Mouse (Mus musculus): ENCODE measurements around the gene Gimap4. TPM values are rescaled to one million over a fixed set of nuclear protein-coding genes. Genes with fewer than 3 reads are reported as not detected.
"Not testable (repeated sequence)": the region's sequence is repeated elsewhere in the genome, so short reads cannot be mapped to it uniquely, and the experiment has no call there.

Gene Gimap4
- polyA plus RNA-seq, 1 experiment from 2014 or later: 0.73 TPM

- TF ChIP-seq CTCF (IDR thresholded peaks at IDR 0.05): no peak
- ATAC-seq (no peak), DNase-seq (ENCODE audit: low read depth, low spot score) (no peak)
- POLR2A ChIA-PET: no interaction called here
- in situ Hi-C loops (cut with MboI; ENCODE audit: low pct_unique_long_range_greater_than_20kb): no loop called here
- CTCF ChIA-PET: interaction anchor here (1.0 kb wide), 1 partner anchor 30 kb away, joined by 3 read pairs; no protein-coding TSS in a partner anchor
- no peaks in the 10 kb centered on the region for H3K27me3 ChIP-seq
Measured at GRCm38 (mm10) chr6:48675400-48675930, 8.9 kb upstream of the Gimap4 start.

- ChIA-PET POLR2A (no interaction called here), CTCF (interaction anchor here (1.0 kb wide), 1 partner anchor 31 kb away, joined by 3 read pairs; no protein-coding TSS in a partner anchor)
- ATAC-seq (no peak), DNase-seq (ENCODE audit: low read depth, low spot score) (peak; percentile 10)
- H3K27me3 ChIP-seq: no peaks in the 10 kb centered on the region
- no peak for TF ChIP-seq CTCF (IDR thresholded peaks at IDR 0.05)
- in situ Hi-C loops (cut with MboI; ENCODE audit: low pct_unique_long_range_greater_than_20kb): no loop called here
Measured at GRCm38 (mm10) chr6:48675931-48676859, 8.2 kb upstream of the Gimap4 start, which contains the start of gene Gimap9. TSS of gene Gimap9 (plus strand) at chr6:48676129.

- H3K27me3 ChIP-seq: no peaks in the 10 kb centered on the region
- ATAC-seq (no peak), DNase-seq (ENCODE audit: low read depth, low spot score) (no peak)
- POLR2A ChIA-PET: no interaction called here
- no peak for TF ChIP-seq CTCF (IDR thresholded peaks at IDR 0.05)
- in situ Hi-C loops (cut with MboI; ENCODE audit: low pct_unique_long_range_greater_than_20kb): no loop called here
- CTCF ChIA-PET: no interaction called here
Measured at GRCm38 (mm10) chr6:48676860-48677415, 7.4 kb upstream of the Gimap4 start.

GRCm38 (mm10) chr6:48677492-48678345, 6.6 kb upstream of the Gimap4 start:
- POLR2A ChIA-PET: no interaction called here
- in situ Hi-C loops (cut with MboI; ENCODE audit: low pct_unique_long_range_greater_than_20kb): no loop called here
- no peak for TF ChIP-seq CTCF (IDR thresholded peaks at IDR 0.05)
- DNase-seq (ENCODE audit: low read depth, low spot score) (no peak), ATAC-seq (no peak)
- CTCF ChIA-PET: no interaction called here
- no peaks in the 10 kb centered on the region for H3K27me3 ChIP-seq

GRCm38 (mm10) chr6:48678391-48678790, 6.0 kb upstream of the Gimap4 start:
- ATAC-seq (no peak), DNase-seq (ENCODE audit: low read depth, low spot score) (no peak)
- no peaks in the 10 kb centered on the region for H3K27me3 ChIP-seq
- no peak for TF ChIP-seq CTCF (IDR thresholded peaks at IDR 0.05)
- ChIA-PET POLR2A (no interaction called here), CTCF (no interaction called here)
- in situ Hi-C loops (cut with MboI; ENCODE audit: low pct_unique_long_range_greater_than_20kb): no loop called here

- ChIA-PET CTCF (no interaction called here), POLR2A (interaction anchor here (0.6 kb wide), 1 partner anchor 33 kb away, joined by 4 read pairs; the partner anchor contains the start of gene Gimap8)
- DNase-seq (ENCODE audit: low read depth, low spot score) (no peak), ATAC-seq (no peak)
- in situ Hi-C loops (cut with MboI; ENCODE audit: low pct_unique_long_range_greater_than_20kb): no loop called here
- no peak for TF ChIP-seq CTCF (IDR thresholded peaks at IDR 0.05)
- no peaks in the 10 kb centered on the region for H3K27me3 ChIP-seq
Measured at GRCm38 (mm10) chr6:48679701-48680100, 4.6 kb upstream of the Gimap4 start.

GRCm38 (mm10) chr6:48680421-48680820, 3.9 kb upstream of the Gimap4 start:
- CTCF ChIA-PET: no interaction called here
- no peak for TF ChIP-seq CTCF (IDR thresholded peaks at IDR 0.05)
- POLR2A ChIA-PET: no interaction called here
- in situ Hi-C loops (cut with MboI; ENCODE audit: low pct_unique_long_range_greater_than_20kb): no loop called here
- H3K27me3 ChIP-seq: no peaks in the 10 kb centered on the region
- DNase-seq (ENCODE audit: low read depth, low spot score): no peak
- ATAC-seq: no peak

- ChIA-PET POLR2A (no interaction called here), CTCF (interaction anchor here (0.9 kb wide), 1 partner anchor 91 kb away, joined by 4 read pairs; no protein-coding TSS in a partner anchor)
- no peaks in the 10 kb centered on the region for H3K27me3 ChIP-seq
- no peak for DNase-seq (ENCODE audit: low read depth, low spot score)
- ATAC-seq: no peak
- TF ChIP-seq CTCF (IDR thresholded peaks at IDR 0.05): no peak
- in situ Hi-C loops (cut with MboI; ENCODE audit: low pct_unique_long_range_greater_than_20kb): no loop called here
Measured at GRCm38 (mm10) chr6:48681472-48682090, 2.8 kb upstream of the Gimap4 start.

GRCm38 (mm10) chr6:48682271-48682670, 2.1 kb upstream of the Gimap4 start:
- in situ Hi-C loops (cut with MboI; ENCODE audit: low pct_unique_long_range_greater_than_20kb): no loop called here
- ChIA-PET POLR2A (no interaction called here), CTCF (no interaction called here)
- no peak for ATAC-seq
- no peak for TF ChIP-seq CTCF (IDR thresholded peaks at IDR 0.05)
- H3K27me3 ChIP-seq: no peaks in the 10 kb centered on the region
- no peak for DNase-seq (ENCODE audit: low read depth, low spot score)

- ATAC-seq; POLR2A ChIA-PET; H3K27me3 ChIP-seq; in situ Hi-C loops (cut with MboI; ENCODE audit: low pct_unique_long_range_greater_than_20kb); DNase-seq (ENCODE audit: low read depth, low spot score): not testable (repeated sequence)
- CTCF ChIA-PET: interaction anchor here (2.8 kb wide), 1 partner anchor 11 kb away, joined by 10 read pairs; no protein-coding TSS in a partner anchor
Measured at GRCm38 (mm10) chr6:48683263-48683821, 1.0 kb upstream of the Gimap4 start.
